Mouse (Mus musculus) lung, postnatal 0 days (tissue): ENCODE measurements around the gene Cant1.

Experiments used
- CTCF ChIP-seq: IDR thresholded peaks from 2 replicates; pipeline ENCODE4 v1.5.1; 2016; ENCODE audit warnings: antibody characterized with exemption, mild to moderate bottlenecking
- EP300 ChIP-seq: IDR thresholded peaks from 2 replicates; pipeline ENCODE4 v1.6.1; 2016; ENCODE audit warnings: antibody characterized with exemption, mild to moderate bottlenecking, control low read depth

GRCm38 (mm10) chr11:118411271-118411670 lies 7.6 kb downstream of the Cant1 start:
- TF ChIP-seq CTCF (no peak), EP300 (no peak)
